Mouse (Mus musculus): ENCODE data around the gene Lsmem1. TPM values are rescaled to one million over a fixed set of nuclear protein-coding genes. Genes with fewer than 3 reads are reported as not detected.

Gene Lsmem1
- total RNA-seq, 1 experiment: 0.09 TPM

DNA sequence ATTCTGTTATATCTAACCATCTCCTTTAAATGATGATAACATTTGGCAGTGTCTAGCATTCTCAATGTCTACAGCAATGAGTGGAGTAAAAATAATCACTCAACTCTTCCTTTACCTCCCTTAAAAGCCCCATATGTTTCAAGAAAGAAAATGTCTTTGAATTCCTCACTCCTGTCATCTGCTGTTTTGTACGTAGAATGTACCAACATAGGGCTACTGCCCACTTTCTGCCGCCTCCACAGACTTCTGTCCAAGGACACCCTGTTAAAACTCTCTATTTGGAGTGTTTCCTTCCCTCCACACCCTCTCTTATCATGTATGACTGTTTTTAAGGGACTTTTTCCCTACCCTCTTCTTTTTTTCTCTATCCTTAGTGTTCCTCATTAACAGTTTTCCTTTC lies 32.3 kb upstream of the Lsmem1 start:
- no peak overlapping the region for H3K4me3 ChIP-seq (ENCODE audit: insufficient read depth in 1 of 2, low read depth in 1 of 2, low read length in 2 of 2, poor library complexity in 1 of 2, severe bottlenecking in 1 of 2)
- no peak for TF ChIP-seq MAFK (IDR thresholded peaks at IDR 0.05; ENCODE audit: insufficient read depth, low read depth, low read length)
- TF ChIP-seq ZNF384 (IDR thresholded peaks at IDR 0.05; ENCODE audit: low read depth, low read length): no peak
- TF ChIP-seq CHD2 (IDR thresholded peaks at IDR 0.05; ENCODE audit: low read depth, low read length): no peak
- no peak for TF ChIP-seq HCFC1 (IDR thresholded peaks at IDR 0.05; ENCODE audit: borderline replicate concordance, insufficient read depth, low read length)
- TF ChIP-seq ZC3H11A (IDR thresholded peaks at IDR 0.05; ENCODE audit: borderline replicate concordance, low read depth, low read length): no peak
- no peaks in the 10 kb centered on the region for H3K4me1 ChIP-seq (ENCODE audit: control insufficient read depth in 2 of 2, insufficient read depth in 2 of 2, low read length in 2 of 2, poor library complexity in 1 of 2)
- no peak overlapping the region for H3K9ac ChIP-seq (ENCODE audit: insufficient read depth, low read depth, low read length, poor library complexity, severe bottlenecking)
- H3K9me3 ChIP-seq (ENCODE audit: control insufficient read depth, insufficient read depth, low read depth, low read length): no peaks in the 10 kb centered on the region
- no peak overlapping the region for H3K27ac ChIP-seq (ENCODE audit: insufficient read depth, low read depth, low read length, poor library complexity, severe bottlenecking)
- no peaks in the 10 kb centered on the region for H3K36me3 ChIP-seq (ENCODE audit: control insufficient read depth, insufficient read depth, low read length, poor library complexity, severe bottlenecking)
- in situ Hi-C loops (cut with MboI; ENCODE audit: low sequenced_read_pairs in 2 of 2, unreplicated experiment in 2 of 2): no loop called here
- no peak for DNase-seq (ENCODE audit: low read depth, low spot score)

DNA sequence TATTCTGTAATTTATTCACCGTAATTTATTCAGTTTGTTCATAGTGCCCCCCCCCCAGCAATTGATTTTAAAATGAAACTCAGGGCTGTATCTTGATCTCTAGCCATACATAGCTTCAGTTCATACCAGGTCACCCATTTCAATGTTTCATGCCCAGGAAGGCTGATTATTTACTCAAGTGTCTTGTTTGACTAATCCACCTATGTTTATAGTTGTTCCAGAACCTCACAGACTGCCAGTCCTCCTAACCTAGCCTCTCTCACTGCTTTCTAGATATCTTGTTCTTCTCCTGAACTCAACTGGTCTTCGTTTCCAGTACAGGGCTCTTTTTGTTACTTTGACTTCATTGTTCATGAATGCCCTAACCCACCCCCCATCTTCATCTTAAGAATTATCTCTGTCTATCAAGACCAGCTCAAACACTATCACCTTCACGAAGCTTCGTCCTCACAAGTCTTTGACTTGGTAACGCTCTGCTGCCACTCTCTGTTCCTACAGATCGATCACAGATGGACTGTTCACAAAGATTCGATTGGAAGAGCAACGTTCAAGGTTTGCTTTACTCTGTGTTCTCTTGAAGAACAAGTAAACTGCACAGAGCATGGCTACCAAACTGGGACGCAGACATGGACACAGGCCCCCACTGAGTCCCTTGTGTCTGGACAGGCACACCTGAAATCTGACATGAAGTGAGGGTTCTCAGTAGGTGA lies 25.0 kb upstream of the Lsmem1 start:
- in situ Hi-C loops (cut with MboI; ENCODE audit: low sequenced_read_pairs in 2 of 2, unreplicated experiment in 2 of 2): no loop called here
- no peak for DNase-seq (ENCODE audit: low read depth, low spot score)
- no peaks in the 10 kb centered on the region for H3K9me3 ChIP-seq (ENCODE audit: control insufficient read depth, insufficient read depth, low read depth, low read length)
- TF ChIP-seq ZNF384 (IDR thresholded peaks at IDR 0.05; ENCODE audit: low read depth, low read length) (no peak), MAFK (IDR thresholded peaks at IDR 0.05; ENCODE audit: insufficient read depth, low read depth, low read length) (no peak), HCFC1 (IDR thresholded peaks at IDR 0.05; ENCODE audit: borderline replicate concordance, insufficient read depth, low read length) (no peak), CHD2 (IDR thresholded peaks at IDR 0.05; ENCODE audit: low read depth, low read length) (no peak), ZC3H11A (IDR thresholded peaks at IDR 0.05; ENCODE audit: borderline replicate concordance, low read depth, low read length) (no peak)
- H3K36me3 ChIP-seq (ENCODE audit: control insufficient read depth, insufficient read depth, low read length, poor library complexity, severe bottlenecking): peaks cover 2% of the 10 kb centered on the region; the same call in 1 of the 2 replicates
- H3K4me1 ChIP-seq (ENCODE audit: control insufficient read depth in 2 of 2, insufficient read depth in 2 of 2, low read length in 2 of 2, poor library complexity in 1 of 2): peaks cover 2 to 6% of the 10 kb centered on the region in 2 experiments; a peak in 3 of 4 replicates
- H3K9ac ChIP-seq (ENCODE audit: insufficient read depth, low read depth, low read length, poor library complexity, severe bottlenecking): no peak overlapping the region
- no peak overlapping the region for H3K27ac ChIP-seq (ENCODE audit: insufficient read depth, low read depth, low read length, poor library complexity, severe bottlenecking)
- H3K4me3 ChIP-seq (ENCODE audit: insufficient read depth in 1 of 2, low read depth in 1 of 2, low read length in 2 of 2, poor library complexity in 1 of 2, severe bottlenecking in 1 of 2): peak overlapping the region in 1 of 2 experiments; percentile 69; a peak in 1 of 4 replicates

GRCm38 (mm10) chr12:40223676-40224075 lies 24.4 kb upstream of the Lsmem1 start:
- no peaks in the 10 kb centered on the region for H3K9me3 ChIP-seq (ENCODE audit: control insufficient read depth, insufficient read depth, low read depth, low read length)
- TF ChIP-seq ZNF384 (IDR thresholded peaks at IDR 0.05; ENCODE audit: low read depth, low read length) (no peak), CHD2 (IDR thresholded peaks at IDR 0.05; ENCODE audit: low read depth, low read length) (no peak), HCFC1 (IDR thresholded peaks at IDR 0.05; ENCODE audit: borderline replicate concordance, insufficient read depth, low read length) (no peak), ZC3H11A (IDR thresholded peaks at IDR 0.05; ENCODE audit: borderline replicate concordance, low read depth, low read length) (no peak), MAFK (IDR thresholded peaks at IDR 0.05; ENCODE audit: insufficient read depth, low read depth, low read length) (no peak)
- peak overlapping the region; percentile 74 for H3K9ac ChIP-seq (ENCODE audit: insufficient read depth, low read depth, low read length, poor library complexity, severe bottlenecking)
- DNase-seq (ENCODE audit: low read depth, low spot score): no peak
- H3K27ac ChIP-seq (ENCODE audit: insufficient read depth, low read depth, low read length, poor library complexity, severe bottlenecking): no peak overlapping the region
- H3K4me1 ChIP-seq (ENCODE audit: control insufficient read depth in 2 of 2, insufficient read depth in 2 of 2, low read length in 2 of 2, poor library complexity in 1 of 2): peaks cover 2 to 6% of the 10 kb centered on the region in 2 experiments; a peak in 3 of 4 replicates
- peaks cover 2% of the 10 kb centered on the region; the same call in 1 of the 2 replicates for H3K36me3 ChIP-seq (ENCODE audit: control insufficient read depth, insufficient read depth, low read length, poor library complexity, severe bottlenecking)
- peak overlapping the region; percentile 62 to 69 for H3K4me3 ChIP-seq (ENCODE audit: insufficient read depth in 1 of 2, low read depth in 1 of 2, low read length in 2 of 2, poor library complexity in 1 of 2, severe bottlenecking in 1 of 2)
- in situ Hi-C loops (cut with MboI; ENCODE audit: low sequenced_read_pairs in 2 of 2, unreplicated experiment in 2 of 2): no loop called here

GRCm38 (mm10) chr12:40223082-40223619 lies 23.9 kb upstream of the Lsmem1 start:
- Histone ChIP-seq H3K27ac (ENCODE audit: insufficient read depth, low read depth, low read length, poor library complexity, severe bottlenecking) (peak overlapping the region; percentile 83), H3K9ac (ENCODE audit: insufficient read depth, low read depth, low read length, poor library complexity, severe bottlenecking) (peak overlapping the region; percentile 95), H3K36me3 (ENCODE audit: control insufficient read depth, insufficient read depth, low read length, poor library complexity, severe bottlenecking) (peaks cover 2% of the 10 kb centered on the region; the same call in 1 of the 2 replicates), H3K4me1 (ENCODE audit: control insufficient read depth in 2 of 2, insufficient read depth in 2 of 2, low read length in 2 of 2, poor library complexity in 1 of 2) (peaks cover 2 to 6% of the 10 kb centered on the region in 2 experiments), H3K4me3 (ENCODE audit: insufficient read depth in 1 of 2, low read depth in 1 of 2, low read length in 2 of 2, poor library complexity in 1 of 2, severe bottlenecking in 1 of 2) (peak overlapping the region; percentile 89 to 98), H3K9me3 (ENCODE audit: control insufficient read depth, insufficient read depth, low read depth, low read length) (no peaks in the 10 kb centered on the region)
- DNase-seq (ENCODE audit: low read depth, low spot score): peak; percentile 96
- TF ChIP-seq CHD2 (IDR thresholded peaks at IDR 0.05; ENCODE audit: low read depth, low read length) (peak; percentile 33; the same call in 1 of the 2 replicates), ZC3H11A (IDR thresholded peaks at IDR 0.05; ENCODE audit: borderline replicate concordance, low read depth, low read length) (no peak), HCFC1 (IDR thresholded peaks at IDR 0.05; ENCODE audit: borderline replicate concordance, insufficient read depth, low read length) (peak; percentile 100)
- in situ Hi-C loops (cut with MboI; ENCODE audit: low sequenced_read_pairs in 2 of 2, unreplicated experiment in 2 of 2): no loop called here
